Mouse (Mus musculus): ENCODE measurements at regions not wholly inside any gene's neighbourhood (a gene's known extent, or its start where the extent isn't known, plus 50 kb on each side); places are given as distances from the start of the nearest gene placed in this dataset.

DNA sequence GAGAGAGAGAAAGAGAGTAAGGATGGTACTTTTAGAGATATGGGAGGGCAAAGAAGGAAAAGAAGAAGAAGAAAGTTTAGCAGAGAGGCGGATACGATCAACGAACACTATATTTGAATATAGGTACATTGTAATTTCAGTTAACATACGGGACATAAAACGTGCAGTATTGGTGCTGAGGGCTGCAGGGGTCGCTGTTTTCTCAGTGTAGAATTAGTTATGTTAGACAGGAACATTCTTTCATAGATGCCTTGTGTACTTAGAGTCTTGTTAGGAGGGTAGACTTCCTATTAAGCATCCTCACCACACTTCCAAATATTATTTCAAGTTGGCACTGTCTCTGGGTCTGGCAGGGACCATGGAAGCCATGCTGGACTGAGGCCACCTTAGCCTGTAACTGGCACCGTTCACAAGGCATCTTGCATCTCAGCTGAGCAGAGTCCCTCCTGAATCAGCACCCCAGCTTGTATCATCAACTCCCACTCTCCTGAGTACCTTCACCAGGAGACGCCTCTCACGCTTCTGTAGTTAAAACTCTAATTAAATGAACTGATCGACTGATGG is 107.3 kb upstream of the Eef2kmt start:
- 68% methylated on average over 10 of the region's 10 CpGs for whole genome bisulfite sequencing

GRCm38 (mm10) chr16:5359193-5359592 is 103.4 kb upstream of the Eef2kmt start:
- Histone ChIP-seq H3K4me1 (ENCODE audit: control insufficient read depth, insufficient read depth, low read length) (no peaks in the 10 kb centered on the region), H3K4me3 (ENCODE audit: insufficient read depth, low read depth, low read length) (no peak overlapping the region), H3K27ac (ENCODE audit: insufficient read depth, low read depth, low read length) (no peak overlapping the region)
- 74% methylated on average over 4 of the region's 4 CpGs for WGBS
- TF ChIP-seq CTCF (IDR thresholded peaks at IDR 0.05; ENCODE audit: insufficient read depth, low read depth, low read length), result no peak
- TF ChIP-seq POLR2A (IDR thresholded peaks at IDR 0.05; ENCODE audit: insufficient read depth, low read depth, low read length), result no peak

More for the DNA sequence above, 107.3 kb upstream of the Eef2kmt start:
- Histone ChIP-seq H3K4me3 (ENCODE audit: insufficient read depth, low read depth, low read length) (no peak overlapping the region), H3K4me1 (ENCODE audit: control insufficient read depth, insufficient read depth, low read length) (no peaks in the 10 kb centered on the region), H3K27ac (ENCODE audit: insufficient read depth, low read depth, low read length) (no peak overlapping the region)
- TF ChIP-seq CTCF (IDR thresholded peaks at IDR 0.05; ENCODE audit: insufficient read depth, low read depth, low read length) (no peak), POLR2A (IDR thresholded peaks at IDR 0.05; ENCODE audit: insufficient read depth, low read depth, low read length) (no peak)

DNA sequence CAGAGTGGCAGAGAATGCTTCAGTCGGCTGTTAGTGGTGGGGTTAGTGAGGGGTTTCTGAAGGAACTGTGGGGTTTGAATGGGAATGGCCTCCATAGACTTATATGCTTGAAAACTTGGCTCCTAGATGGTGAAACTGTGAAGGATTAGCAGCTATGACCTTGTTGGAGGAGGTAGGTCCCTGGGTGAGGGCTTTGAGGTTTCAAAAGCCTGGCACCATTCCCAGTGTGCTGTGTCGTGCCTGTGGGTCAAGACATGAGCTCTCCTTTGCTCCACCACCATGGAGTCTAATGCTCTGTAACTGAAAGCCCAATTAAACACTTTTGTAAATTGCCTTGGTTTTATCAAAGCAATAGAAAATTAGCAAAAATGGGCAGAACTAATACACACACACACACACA is 98.1 kb upstream of the Eef2kmt start:
- no peak overlapping the region for H3K4me3 ChIP-seq (ENCODE audit: insufficient read depth, low read depth, low read length)
- H3K4me1 ChIP-seq (ENCODE audit: control insufficient read depth, insufficient read depth, low read length), result 0 out of 2 replicates have a peak, but pooled peaks cover 3% of the 10 kb centered on the region
- TF ChIP-seq CTCF (IDR thresholded peaks at IDR 0.05; ENCODE audit: insufficient read depth, low read depth, low read length) (no peak), POLR2A (IDR thresholded peaks at IDR 0.05; ENCODE audit: insufficient read depth, low read depth, low read length) (no peak)
- no peak overlapping the region for H3K27ac ChIP-seq (ENCODE audit: insufficient read depth, low read depth, low read length)
- 63% methylated on average over 2 of the region's 2 CpGs for WGBS

GRCm38 (mm10) chr16:5351890-5352571 is 96.2 kb upstream of the Eef2kmt start:
- 0 out of 2 replicates have a peak, but pooled peaks cover 3% of the 10 kb centered on the region for H3K4me1 ChIP-seq (ENCODE audit: control insufficient read depth, insufficient read depth, low read length)
- H3K4me3 ChIP-seq (ENCODE audit: insufficient read depth, low read depth, low read length), result no peak overlapping the region
- no peak overlapping the region for H3K27ac ChIP-seq (ENCODE audit: insufficient read depth, low read depth, low read length)
- 7% methylated on average over 18 of the region's 18 CpGs for WGBS
- TF ChIP-seq CTCF (IDR thresholded peaks at IDR 0.05; ENCODE audit: insufficient read depth, low read depth, low read length), result no peak
- no peak for TF ChIP-seq POLR2A (IDR thresholded peaks at IDR 0.05; ENCODE audit: insufficient read depth, low read depth, low read length)

DNA sequence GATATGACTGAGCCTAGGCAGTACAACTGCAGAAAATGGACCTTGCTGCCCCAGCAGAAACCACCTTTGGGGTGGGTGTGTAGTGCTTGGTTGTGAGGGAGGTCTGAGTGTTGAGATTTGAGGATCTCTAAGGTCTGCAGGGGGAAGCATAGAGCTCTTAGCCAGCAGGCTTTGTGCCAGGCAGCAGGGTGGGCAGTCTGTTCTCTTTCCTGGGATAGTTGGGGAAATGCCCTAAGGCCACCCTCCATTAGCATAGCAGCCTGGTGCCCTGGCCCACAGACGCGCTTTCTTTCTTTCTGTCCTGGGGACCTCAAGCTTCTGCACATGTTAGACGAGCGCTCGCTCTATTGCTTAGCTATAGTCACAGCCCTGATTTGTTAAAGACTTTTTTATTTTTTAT is 91.4 kb upstream of the Eef2kmt start:
- H3K27ac ChIP-seq (ENCODE audit: insufficient read depth, low read depth, low read length), result no peak overlapping the region
- H3K4me3 ChIP-seq (ENCODE audit: insufficient read depth, low read depth, low read length), result no peak overlapping the region
- TF ChIP-seq POLR2A (IDR thresholded peaks at IDR 0.05; ENCODE audit: insufficient read depth, low read depth, low read length) (no peak), CTCF (IDR thresholded peaks at IDR 0.05; ENCODE audit: insufficient read depth, low read depth, low read length) (no peak)
- WGBS, result 56% methylated on average over 5 of the region's 5 CpGs
- 0 out of 2 replicates have a peak, but pooled peaks cover 1% of the 10 kb centered on the region for H3K4me1 ChIP-seq (ENCODE audit: control insufficient read depth, insufficient read depth, low read length)

GRCm38 (mm10) chr16:5342326-5342725 is 86.5 kb upstream of the Eef2kmt start:
- 64% methylated on average over 6 of the region's 6 CpGs for WGBS
- H3K27ac ChIP-seq (ENCODE audit: insufficient read depth, low read depth, low read length), result no peak overlapping the region
- H3K4me1 ChIP-seq (ENCODE audit: control insufficient read depth, insufficient read depth, low read length), result no peaks in the 10 kb centered on the region
- H3K4me3 ChIP-seq (ENCODE audit: insufficient read depth, low read depth, low read length), result no peak overlapping the region
- TF ChIP-seq CTCF (IDR thresholded peaks at IDR 0.05; ENCODE audit: insufficient read depth, low read depth, low read length) (no peak), POLR2A (IDR thresholded peaks at IDR 0.05; ENCODE audit: insufficient read depth, low read depth, low read length) (no peak)

DNA sequence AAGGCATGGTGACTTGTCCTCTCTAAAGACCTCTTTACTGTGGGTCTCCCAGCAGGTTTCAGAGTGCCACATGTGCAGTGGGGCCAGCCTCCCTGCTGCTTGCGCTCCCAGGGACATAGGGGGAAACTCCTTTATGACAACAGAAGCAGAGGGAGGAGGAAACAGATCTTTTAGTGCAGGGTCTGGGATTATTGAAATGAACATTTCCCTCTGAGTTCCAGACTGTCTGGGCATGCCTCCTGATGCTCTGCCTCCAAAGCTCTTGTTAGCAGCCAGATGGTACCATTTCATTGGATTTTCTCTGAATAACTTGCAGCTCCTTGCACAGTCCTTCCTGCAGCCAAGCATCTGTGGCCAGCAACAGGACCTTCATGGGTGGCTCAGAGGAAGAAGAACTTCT is 60.5 kb upstream of the Eef2kmt start:
- Histone ChIP-seq H3K27ac (ENCODE audit: insufficient read depth, low read depth, low read length) (no peak overlapping the region), H3K4me1 (ENCODE audit: control insufficient read depth, insufficient read depth, low read length) (no peaks in the 10 kb centered on the region), H3K4me3 (ENCODE audit: insufficient read depth, low read depth, low read length) (no peak overlapping the region)
- TF ChIP-seq CTCF (IDR thresholded peaks at IDR 0.05; ENCODE audit: insufficient read depth, low read depth, low read length) (no peak), POLR2A (IDR thresholded peaks at IDR 0.05; ENCODE audit: insufficient read depth, low read depth, low read length) (no peak)
- 70% methylated on average over 1 of the region's 1 CpGs for WGBS

DNA sequence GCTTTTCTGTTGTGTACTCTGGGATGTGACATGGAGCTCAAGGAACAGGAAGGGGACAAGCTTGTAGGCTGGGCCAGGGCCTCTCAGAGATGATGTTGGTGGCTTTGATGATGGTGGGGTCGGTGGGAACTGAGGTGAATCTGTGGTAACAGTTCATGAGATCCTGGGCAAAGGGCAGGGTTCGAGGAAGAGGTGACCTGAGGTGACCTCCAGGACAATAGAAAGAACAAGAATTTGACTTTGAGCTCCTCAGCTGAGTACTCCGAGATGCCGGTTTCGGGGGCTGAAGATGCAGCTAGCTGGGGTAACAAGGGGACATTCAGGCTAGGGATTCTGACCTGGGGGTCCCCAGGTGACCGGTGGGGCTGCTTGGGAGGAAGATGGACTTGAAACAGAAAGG is 57.5 kb upstream of the Eef2kmt start:
- TF ChIP-seq POLR2A (IDR thresholded peaks at IDR 0.05; ENCODE audit: insufficient read depth, low read depth, low read length) (no peak), CTCF (IDR thresholded peaks at IDR 0.05; ENCODE audit: insufficient read depth, low read depth, low read length) (no peak)
- H3K27ac ChIP-seq (ENCODE audit: insufficient read depth, low read depth, low read length), result no peak overlapping the region
- H3K4me3 ChIP-seq (ENCODE audit: insufficient read depth, low read depth, low read length), result no peak overlapping the region
- no peaks in the 10 kb centered on the region for H3K4me1 ChIP-seq (ENCODE audit: control insufficient read depth, insufficient read depth, low read length)
- 83% methylated on average over 6 of the region's 6 CpGs for WGBS

- H3K27ac ChIP-seq (ENCODE audit: insufficient read depth, low read depth, low read length), result no peak overlapping the region
- WGBS, result 91% methylated on average over 9 of the region's 9 CpGs
- H3K4me3 ChIP-seq (ENCODE audit: insufficient read depth, low read depth, low read length), result no peak overlapping the region
- peaks cover 5% of the 10 kb centered on the region for H3K4me1 ChIP-seq (ENCODE audit: control insufficient read depth, insufficient read depth, low read length)
- TF ChIP-seq POLR2A (IDR thresholded peaks at IDR 0.05; ENCODE audit: insufficient read depth, low read depth, low read length), result no peak
- no peak for TF ChIP-seq CTCF (IDR thresholded peaks at IDR 0.05; ENCODE audit: insufficient read depth, low read depth, low read length)
These were observed 55.7 kb upstream of the Eef2kmt start for GRCm38 (mm10) chr16:5311456-5311855.
